In the genomic region with DNA sequence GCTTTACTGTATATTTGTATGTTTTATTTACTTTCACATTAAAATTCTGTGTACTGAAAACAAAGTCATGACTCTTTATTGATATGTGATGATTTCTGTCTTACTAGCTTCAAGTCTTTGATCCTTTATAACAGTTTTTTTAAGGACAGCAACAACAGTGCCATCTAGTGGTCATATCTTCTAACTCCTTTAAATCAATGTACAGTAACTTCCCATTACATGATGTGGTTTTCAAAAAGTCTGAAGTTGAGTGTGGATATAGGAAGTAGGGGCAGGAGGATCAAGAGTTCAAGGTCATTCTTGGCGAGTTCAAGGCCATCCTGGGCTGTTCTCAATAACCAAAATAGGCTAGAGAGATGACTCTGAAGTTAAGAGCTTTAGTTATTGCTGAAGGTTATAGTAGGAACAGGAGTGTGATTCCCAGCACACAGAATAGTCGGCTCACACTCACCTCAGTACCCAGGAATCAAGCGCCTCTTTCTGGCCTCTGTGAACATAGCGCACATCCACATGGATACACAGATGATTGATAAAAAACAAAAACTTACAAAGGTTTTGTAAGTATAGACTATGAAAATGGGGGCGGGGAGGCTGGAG, we compare ENCODE assay signal across 9 mouse cellular contexts. TPM values are rescaled to one million over a fixed set of nuclear protein-coding genes. Genes with fewer than 3 reads are reported as not detected.
DNase-seq lines count a peak whose midpoint lies in the region; ATAC-seq and TF ChIP-seq lines count a peak whose summit lies in the region.
"Had no signal": no experiment of that assay in that cellular context is flagged by ENCODE, and none has a peak within 500 bp of the region (broad histone marks: within the 10 kb centered on the region; RNA-seq: fewer than 3 reads in every experiment).

No protein-coding gene starts in this region.

- no peak overlapping the region for H3K4me3 ChIP-seq in testis, adult 2 months (ENCODE audit: control insufficient read depth, low read depth, low read length)
- H3K4me3 ChIP-seq: megakaryocyte, embryonic 14.5 days had no signal

- H3K36me3 ChIP-seq in testis, adult 2 months (ENCODE audit: control insufficient read depth, insufficient read depth, low read length), result no peaks in the 10 kb centered on the region

- TF ChIP-seq POLR2A in testis, adult 2 months (IDR thresholded peaks at IDR 0.05; ENCODE audit: control insufficient read depth, low read depth, low read length), result no peak

- DNase-seq in heart, adult 18-20 months, result peak; percentile 24 to 69
- no peak for DNase-seq in heart, postnatal 4 days
- DNase-seq in testis, postnatal 10 days (ENCODE audit: low spot score), result no peak
- peak; percentile 74 for DNase-seq in embryo, embryonic 11 days
- DNase-seq in yolk sac, embryonic 10.5 days (ENCODE audit: low spot score), result no peak
- DNase-seq in layer of hippocampus, adult 9-11 months, result no peak

- no peaks in the 10 kb centered on the region for H3K4me1 ChIP-seq in testis, adult 2 months (ENCODE audit: control insufficient read depth, insufficient read depth, low read length)
- H3K4me1 ChIP-seq: megakaryocyte, embryonic 14.5 days had no signal

- H3K27ac ChIP-seq in testis, adult 2 months (ENCODE audit: control insufficient read depth, insufficient read depth, low read depth, low read length), result no peak overlapping the region

- ATAC-seq in megakaryocyte progenitor cell, adult 5-6 weeks (replicated peaks; ENCODE audit: poor library complexity), result peak; percentile 89

- H3K27me3 ChIP-seq in testis, adult 2 months (ENCODE audit: control insufficient read depth, insufficient read depth, low read length), result no peaks in the 10 kb centered on the region
- H3K27me3 ChIP-seq: megakaryocyte, embryonic 14.5 days had no signal

- TF ChIP-seq CTCF in testis, adult 2 months (IDR thresholded peaks at IDR 0.05; ENCODE audit: control insufficient read depth, insufficient read depth, insufficient replicate concordance, low read depth, low read length), result peak; percentile 19; the same call in 1 of the 2 replicates

RNA-seq across cellular contexts. Expression of gene D230025D16Rik, which starts 6.9 kb away (rescaled TPM):
- 10 to 100 TPM; 18.1 to 19.4 TPM for total RNA-seq in heart, adult 18-20 months (2021)
- 10 to 100 TPM; 14.3 to 16.7 TPM for total RNA-seq in heart, postnatal 4 days (2021)
- polyA plus RNA-seq in testis, adult 2 months (2012; rRNA removed), result 6.4 and 7.8 TPM in 2 replicates
- total RNA-seq in megakaryocyte progenitor cell, adult 5-6 weeks (2015), result 20.8 and 31.3 TPM in 2 replicates
- 21.2 and 23.9 TPM in 2 replicates for total RNA-seq in megakaryocyte progenitor cell, adult 5-6 weeks (2017)

RNA-seq across cellular contexts. Expression of gene B3gnt9, which starts 36.9 kb away (rescaled TPM):
- 1 to 10 TPM; 3.3 TPM for total RNA-seq in heart, adult 18-20 months (2021)
- total RNA-seq in heart, postnatal 4 days (2021), result 1 to 10 TPM; 9.0 TPM
- 6.8 and 7.0 TPM in 2 replicates for polyA plus RNA-seq in testis, adult 2 months (2012; rRNA removed)
- total RNA-seq in megakaryocyte progenitor cell, adult 5-6 weeks (2015), result 0.22 and 0.27 TPM in 2 replicates
- total RNA-seq in megakaryocyte progenitor cell, adult 5-6 weeks (2017), result 0.17 and 0.37 TPM in 2 replicates

RNA-seq across cellular contexts. Expression of gene Tradd, which starts 46.4 kb away (rescaled TPM):
- 1 to 10 TPM; 4.9 to 5.8 TPM for total RNA-seq in heart, adult 18-20 months (2021)
- total RNA-seq in heart, postnatal 4 days (2021), result 10 to 100 TPM in 1 of 2 experiments, 1 to 10 TPM in 1; 9.4 to 10.1 TPM
- polyA plus RNA-seq in testis, adult 2 months (2012; rRNA removed), result 2.4 TPM in 2 replicates
- total RNA-seq in megakaryocyte progenitor cell, adult 5-6 weeks (2015), result 7.0 and 8.7 TPM in 2 replicates
- total RNA-seq in megakaryocyte progenitor cell, adult 5-6 weeks (2017), result 14.2 and 15.4 TPM in 2 replicates

RNA-seq across cellular contexts. Expression of gene Fbxl8, which starts 46.4 kb away (rescaled TPM):
- 1 to 10 TPM; 2.9 to 3.0 TPM for total RNA-seq in heart, adult 18-20 months (2021)
- total RNA-seq in heart, postnatal 4 days (2021), result 1 to 10 TPM; 3.7 TPM
- polyA plus RNA-seq in testis, adult 2 months (2012; rRNA removed), result 0.51 and 0.55 TPM in 2 replicates
- total RNA-seq in megakaryocyte progenitor cell, adult 5-6 weeks (2015), result 2.3 and 3.2 TPM in 2 replicates
- 1.2 and 2.3 TPM in 2 replicates for total RNA-seq in megakaryocyte progenitor cell, adult 5-6 weeks (2017)

RNA-seq across cellular contexts. Expression of gene Cbfb, which starts 47.5 kb away (rescaled TPM):
- total RNA-seq in heart, adult 18-20 months (2021), result 10 to 100 TPM; 19.6 to 21.7 TPM
- 10 to 100 TPM; 44.7 to 46.9 TPM for total RNA-seq in heart, postnatal 4 days (2021)
- 7.0 and 7.7 TPM in 2 replicates for polyA plus RNA-seq in testis, adult 2 months (2012; rRNA removed)
- total RNA-seq in megakaryocyte progenitor cell, adult 5-6 weeks (2015), result 146 and 152 TPM in 2 replicates
- total RNA-seq in megakaryocyte progenitor cell, adult 5-6 weeks (2017), result 157 and 178 TPM in 2 replicates

Comparison
In these comparisons a context has a peak if more than half of its experiments do, and no peak if none do; other contexts are left out.
1. DNase-seq: peak in heart, adult 18-20 months (2 of 2) and embryo, embryonic 11 days (single experiment); none in heart, postnatal 4 days (single experiment), testis, postnatal 10 days (single experiment), yolk sac, embryonic 10.5 days (single experiment) and layer of hippocampus, adult 9-11 months (single experiment).